Mouse (Mus musculus) neural tube, embryonic 12.5 days (tissue): ENCODE data around the gene Daam1. TPM values are rescaled to one million over a fixed set of nuclear protein-coding genes. Genes with fewer than 3 reads are reported as not detected.

Source experiments
- ATAC-seq: fragments of 200-750 bp; cut with Nextera tagmentation; 2 replicates; pipeline ENCODE4 v1.8.0; 2017; ENCODE audit warnings: low read depth, mild to moderate bottlenecking, moderate TSS enrichment, moderate library complexity; ENCODE audit not compliant: low FRiP score
- H3K27ac ChIP-seq: fragments of 300-500 bp; sonication (generic); 2 replicates; pipeline ENCODE4 v1.5.1; 2016
- H3K27me3 ChIP-seq: fragments of 300-500 bp; sonication (generic); replicated peaks from 2 replicates; pipeline ENCODE4 v1.6.1; 2016; ENCODE audit warnings: mild to moderate bottlenecking
- H3K36me3 ChIP-seq: fragments of 300-500 bp; sonication (generic); 2 replicates; pipeline ENCODE4 v1.6.1; 2016; ENCODE audit warnings: mild to moderate bottlenecking
- H3K4me1 ChIP-seq: fragments of 300-500 bp; sonication (generic); 2 replicates; pipeline ENCODE4 v1.6.1; 2016
- H3K4me2 ChIP-seq: fragments of 300-500 bp; sonication (generic); replicated peaks from 2 replicates; pipeline ENCODE4 v1.6.1; 2016; ENCODE audit warnings: mild to moderate bottlenecking
- H3K4me3 ChIP-seq: fragments of 300-500 bp; sonication (generic); 2 replicates; pipeline ENCODE4 v1.5.1; 2016
- H3K9ac ChIP-seq: fragments of 300-500 bp; sonication (generic); 2 replicates; pipeline ENCODE4 v1.6.1; 2016; ENCODE audit warnings: mild to moderate bottlenecking
- H3K9me3 ChIP-seq: fragments of 300-500 bp; sonication (generic); 2 replicates; pipeline ENCODE4 v1.6.1; 2016; ENCODE audit warnings: mild to moderate bottlenecking
- WGBS: fragments of 180-500 bp; shearing (Covaris S2); methylation state at CpG from one replicate; pipeline ENCODE4 v1.1.7; 2016; 5-methylcytosine and 5-hydroxymethylcytosine counted together
- polyA plus RNA-seq: library from polyadenylated mRNA; unstranded; fragments of >200 nt; fragmentation: Nextera tagmentation; extraction: Ambion mirVana; gene quantifications from 2 replicates; pipeline ENCODE4 v1.2.1, GENCODE M21; 2016

Gene Daam1
- polyA plus RNA-seq, 1 experiment from 2014 or later = 16.1 TPM

GRCm38 (mm10) chr12:72009051-72009902 lies 178.4 kb downstream of the Daam1 start:
- H3K9me3 ChIP-seq = no peaks in the 10 kb centered on the region
- H3K4me3 ChIP-seq = no peak overlapping the region
- H3K4me1 ChIP-seq = no peaks in the 10 kb centered on the region
- ATAC-seq = no peak
- no peak overlapping the region for H3K9ac ChIP-seq
- no peaks in the 10 kb centered on the region for H3K27me3 ChIP-seq
- WGBS = 92% methylated on average over 13 of the region's 13 CpGs
- no peak overlapping the region for H3K27ac ChIP-seq
- no peak overlapping the region for H3K4me2 ChIP-seq
- no peaks in the 10 kb centered on the region for H3K36me3 ChIP-seq

GRCm38 (mm10) chr12:72011404-72011803 lies 180.5 kb downstream of the Daam1 start:
- 97% methylated on average over 3 of the region's 3 CpGs for WGBS
- Histone ChIP-seq H3K27ac (no peak overlapping the region), H3K4me1 (no peaks in the 10 kb centered on the region), H3K4me2 (no peak overlapping the region), H3K4me3 (no peak overlapping the region), H3K27me3 (no peaks in the 10 kb centered on the region), H3K9me3 (no peaks in the 10 kb centered on the region), H3K9ac (no peak overlapping the region), H3K36me3 (no peaks in the 10 kb centered on the region)
- ATAC-seq = no peak

GRCm38 (mm10) chr12:72012126-72012525 lies 181.2 kb downstream of the Daam1 start:
- Histone ChIP-seq H3K9ac (no peak overlapping the region), H3K4me3 (no peak overlapping the region), H3K36me3 (no peaks in the 10 kb centered on the region), H3K4me1 (no peaks in the 10 kb centered on the region), H3K27ac (no peak overlapping the region), H3K27me3 (no peaks in the 10 kb centered on the region), H3K4me2 (no peak overlapping the region), H3K9me3 (no peaks in the 10 kb centered on the region)
- no peak for ATAC-seq
- 90% methylated on average over 6 of the region's 6 CpGs for WGBS

GRCm38 (mm10) chr12:72013711-72014354 lies 183.0 kb downstream of the Daam1 start:
- no peak overlapping the region for H3K27ac ChIP-seq
- no peak overlapping the region for H3K4me3 ChIP-seq
- no peak overlapping the region for H3K9ac ChIP-seq
- H3K4me1 ChIP-seq = no peaks in the 10 kb centered on the region
- WGBS = 88% methylated on average over 13 of the region's 13 CpGs
- ATAC-seq = no peak
- H3K36me3 ChIP-seq = no peaks in the 10 kb centered on the region
- no peak overlapping the region for H3K4me2 ChIP-seq
- H3K9me3 ChIP-seq = no peaks in the 10 kb centered on the region
- no peaks in the 10 kb centered on the region for H3K27me3 ChIP-seq

- Histone ChIP-seq H3K4me2 (no peak overlapping the region), H3K4me3 (no peak overlapping the region), H3K27ac (no peak overlapping the region), H3K9me3 (no peaks in the 10 kb centered on the region), H3K36me3 (no peaks in the 10 kb centered on the region), H3K27me3 (no peaks in the 10 kb centered on the region), H3K9ac (no peak overlapping the region), H3K4me1 (no peaks in the 10 kb centered on the region)
- 80% methylated on average over 10 of the region's 10 CpGs for WGBS
- no peak for ATAC-seq
Observed at GRCm38 (mm10) chr12:72014355-72014776, 183.5 kb downstream of the Daam1 start.

GRCm38 (mm10) chr12:72015296-72015695 lies 184.4 kb downstream of the Daam1 start:
- Histone ChIP-seq H3K27ac (no peak overlapping the region), H3K4me1 (no peaks in the 10 kb centered on the region), H3K4me2 (no peak overlapping the region), H3K9me3 (no peaks in the 10 kb centered on the region), H3K27me3 (no peaks in the 10 kb centered on the region), H3K9ac (no peak overlapping the region), H3K4me3 (no peak overlapping the region), H3K36me3 (no peaks in the 10 kb centered on the region)
- ATAC-seq = no peak
- 79% methylated on average over 5 of the region's 5 CpGs for WGBS

- Histone ChIP-seq H3K4me1 (no peaks in the 10 kb centered on the region; the same call in 1 of the 2 replicates), H3K27ac (no peak overlapping the region), H3K9ac (no peak overlapping the region), H3K27me3 (no peaks in the 10 kb centered on the region), H3K36me3 (no peaks in the 10 kb centered on the region), H3K4me2 (no peak overlapping the region), H3K9me3 (no peaks in the 10 kb centered on the region), H3K4me3 (no peak overlapping the region)
- no peak for ATAC-seq
- WGBS = 95% methylated on average over 4 of the region's 4 CpGs
Observed at GRCm38 (mm10) chr12:72020285-72020684, 189.4 kb downstream of the Daam1 start.

GRCm38 (mm10) chr12:72021543-72021942 lies 190.7 kb downstream of the Daam1 start:
- no peaks in the 10 kb centered on the region for H3K9me3 ChIP-seq
- H3K4me3 ChIP-seq = no peak overlapping the region
- no peak overlapping the region for H3K4me2 ChIP-seq
- no peaks in the 10 kb centered on the region for H3K36me3 ChIP-seq
- no peaks in the 10 kb centered on the region; the same call in 1 of the 2 replicates for H3K4me1 ChIP-seq
- 64% methylated on average over 5 of the region's 5 CpGs for WGBS
- H3K27me3 ChIP-seq = no peaks in the 10 kb centered on the region
- H3K27ac ChIP-seq = no peak overlapping the region
- H3K9ac ChIP-seq = no peak overlapping the region
- no peak for ATAC-seq

GRCm38 (mm10) chr12:72022790-72023189 lies 191.9 kb downstream of the Daam1 start:
- WGBS = 95% methylated on average over 3 of the region's 3 CpGs
- Histone ChIP-seq H3K4me3 (no peak overlapping the region), H3K9ac (no peak overlapping the region), H3K9me3 (no peaks in the 10 kb centered on the region), H3K4me1 (no peaks in the 10 kb centered on the region; the same call in 1 of the 2 replicates), H3K27ac (no peak overlapping the region), H3K36me3 (no peaks in the 10 kb centered on the region), H3K27me3 (no peaks in the 10 kb centered on the region), H3K4me2 (no peak overlapping the region)
- ATAC-seq = no peak

GRCm38 (mm10) chr12:72023572-72023971 lies 192.7 kb downstream of the Daam1 start:
- no peak overlapping the region for H3K4me2 ChIP-seq
- H3K27ac ChIP-seq = no peak overlapping the region
- no peak for ATAC-seq
- 92% methylated on average over 5 of the region's 5 CpGs for WGBS
- no peaks in the 10 kb centered on the region for H3K27me3 ChIP-seq
- H3K4me1 ChIP-seq = no peaks in the 10 kb centered on the region; the same call in 1 of the 2 replicates
- no peak overlapping the region for H3K4me3 ChIP-seq
- H3K9me3 ChIP-seq = no peaks in the 10 kb centered on the region
- no peak overlapping the region for H3K9ac ChIP-seq
- no peaks in the 10 kb centered on the region for H3K36me3 ChIP-seq

GRCm38 (mm10) chr12:72025275-72025795 lies 194.5 kb downstream of the Daam1 start:
- Histone ChIP-seq H3K36me3 (no peaks in the 10 kb centered on the region), H3K4me2 (no peak overlapping the region), H3K9me3 (no peaks in the 10 kb centered on the region), H3K27ac (no peak overlapping the region), H3K4me1 (no peaks in the 10 kb centered on the region; the same call in 1 of the 2 replicates), H3K9ac (no peak overlapping the region), H3K27me3 (no peaks in the 10 kb centered on the region), H3K4me3 (no peak overlapping the region)
- 46% methylated on average over 6 of the region's 6 CpGs for WGBS
- no peak for ATAC-seq

- 90% methylated on average over 5 of the region's 5 CpGs for WGBS
- ATAC-seq = no peak
Observed at GRCm38 (mm10) chr12:72031171-72031570, 200.3 kb downstream of the Daam1 start.

More at GRCm38 (mm10) chr12:72031171-72031570, 200.3 kb downstream of the Daam1 start:
- no peak overlapping the region for H3K9ac ChIP-seq
- H3K27ac ChIP-seq = no peak overlapping the region
- no peaks in the 10 kb centered on the region for H3K4me1 ChIP-seq
- H3K9me3 ChIP-seq = no peaks in the 10 kb centered on the region
- no peak overlapping the region for H3K4me3 ChIP-seq
- no peaks in the 10 kb centered on the region for H3K27me3 ChIP-seq
- H3K36me3 ChIP-seq = no peaks in the 10 kb centered on the region
- H3K4me2 ChIP-seq = no peak overlapping the region
